Mouse (Mus musculus) CH12F3 (cell line): ENCODE data around the gene 1600002K03Rik.
"Not testable (repeated sequence)": the region's sequence is repeated elsewhere in the genome, so short reads cannot be mapped to it uniquely, and the experiment has no call there.

Experiments used
- in situ Hi-C: fragments of 300-500 bp; cut with MboI; formaldehyde crosslinking; loops from 2 replicates; pipeline ENCODE4 v1.14.3; 2020; ENCODE audit warnings: low sequenced_read_pairs

1600002K03Rik gene

DNA sequence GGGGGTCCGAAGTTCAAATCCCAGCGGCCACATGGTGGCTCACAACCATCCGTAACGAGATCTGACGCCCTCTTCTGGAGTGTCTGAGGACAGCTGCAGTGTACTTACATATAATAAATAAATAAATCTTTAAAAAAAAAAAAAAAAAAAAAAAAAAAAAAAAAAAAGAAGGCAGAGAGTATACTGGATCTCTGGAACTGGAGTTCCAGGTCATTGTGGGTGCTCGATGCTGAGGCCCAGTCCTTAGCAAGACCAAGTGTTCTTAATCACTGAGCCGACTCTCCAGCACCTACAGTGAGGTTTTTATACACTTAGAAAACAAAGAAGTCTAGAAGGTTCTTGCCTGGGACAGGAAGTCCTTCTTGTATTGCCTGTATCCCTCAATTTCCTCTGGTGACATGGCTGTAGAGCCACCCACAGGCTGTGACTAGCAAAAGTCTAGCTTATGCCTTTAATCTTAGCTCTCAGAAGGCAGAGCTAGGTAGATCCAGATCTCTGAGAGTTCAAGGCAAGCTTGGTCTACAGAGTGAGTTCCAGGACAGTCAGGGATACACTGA, 38.9 kb downstream of the 1600002K03Rik start:
- in situ Hi-C loops: not testable (repeated sequence)

- in situ Hi-C loops: no loop called here
Observed at GRCm38 (mm10) chr10:80215048-80215772, 42.5 kb downstream of the 1600002K03Rik start.

DNA sequence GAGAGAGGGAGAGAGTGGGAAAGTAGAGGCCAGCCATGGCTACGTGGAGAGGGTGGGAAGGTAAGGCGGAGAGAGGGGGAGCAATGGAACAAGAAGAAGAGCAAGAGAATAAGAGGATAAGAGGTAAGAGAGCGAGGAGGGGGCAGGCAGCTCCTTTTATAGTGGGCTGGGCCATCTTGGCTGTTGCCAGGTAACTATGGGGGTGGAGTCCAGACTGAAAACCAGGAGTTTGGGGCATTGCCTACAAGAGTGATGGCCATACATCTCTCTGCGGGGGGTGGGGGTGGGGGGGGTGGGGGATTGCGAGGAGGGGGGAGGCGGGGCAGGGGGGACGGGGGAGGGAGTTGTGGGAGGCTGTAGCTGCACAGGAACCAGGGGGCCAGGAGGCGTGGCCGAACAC, 47.9 kb downstream of the 1600002K03Rik start:
- in situ Hi-C loops: no loop called here

- in situ Hi-C loops: not testable (repeated sequence)
Observed at GRCm38 (mm10) chr10:80223137-80223536, 50.4 kb downstream of the 1600002K03Rik start.
